Mouse (Mus musculus) bone marrow macrophage, adult 2 months (primary cell): ENCODE results near the gene Eaf1.

ENCODE experiments used
- CTCF ChIP-seq: IDR thresholded peaks from 2 replicates; pipeline ENCODE4 v1.5.1; 2012; ENCODE audit warnings: low read depth, mild to moderate bottlenecking, low read length, moderate library complexity
- POLR2A ChIP-seq: IDR thresholded peaks from 2 replicates; pipeline ENCODE4 v1.6.1; 2012; ENCODE audit warnings: mild to moderate bottlenecking, low read depth, low read length, borderline replicate concordance

- TF ChIP-seq CTCF (no peak), POLR2A (no peak)
Measured at GRCm38 (mm10) chr14:31473297-31473696, 20.9 kb upstream of the Eaf1 start.
